Mouse (Mus musculus) liver, adult 2 months (tissue): ENCODE data around the gene Tdrd9.

Experiments
- CTCF ChIP-seq: fragments of 200-500 bp; IDR thresholded peaks from 2 replicates; pipeline ENCODE4 v1.5.1; 2011; ENCODE audit warnings: low read depth, low read length, control low read depth
- POLR2A ChIP-seq: fragments of 200-500 bp; IDR thresholded peaks from 2 replicates; pipeline ENCODE4 v1.6.1; 2011; ENCODE audit warnings: low read length, control low read depth; ENCODE audit not compliant: insufficient read depth; ENCODE audit errors: extremely low read depth

DNA sequence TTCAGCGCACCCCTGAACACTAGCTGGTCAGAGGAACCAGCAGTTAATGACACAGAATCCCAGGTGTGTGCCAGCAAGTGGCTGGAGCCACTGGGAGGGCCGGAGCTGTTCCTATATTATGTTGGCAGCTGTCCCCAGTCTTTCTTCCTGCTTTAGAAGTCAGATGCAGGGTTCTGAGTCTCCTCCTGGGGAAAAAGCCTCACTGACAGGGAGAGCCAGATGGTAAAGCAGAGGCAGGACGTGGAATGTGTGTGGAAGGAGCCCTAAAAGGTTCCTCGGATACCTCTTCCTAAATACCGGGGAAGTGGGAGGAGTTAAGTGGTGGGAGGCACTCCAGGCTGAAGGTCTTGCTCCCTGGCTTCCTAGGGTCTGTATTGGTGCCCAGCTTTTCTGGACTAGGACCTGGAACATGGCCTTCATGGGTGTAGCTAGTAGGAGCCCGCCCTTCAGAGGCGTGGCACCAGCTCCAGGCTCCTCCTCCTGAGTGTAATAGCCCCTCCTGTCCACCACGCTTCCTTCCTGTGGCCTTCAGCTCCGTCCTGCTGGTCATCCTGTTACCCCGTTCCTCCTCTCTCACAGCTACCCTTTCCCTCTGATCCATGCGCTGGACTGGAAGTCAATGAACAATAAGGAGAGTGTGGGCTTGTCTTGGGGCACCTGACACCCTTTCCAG, 38.2 kb upstream of the Tdrd9 start:
- TF ChIP-seq CTCF (peak; percentile 32; the same call in 1 of the 2 replicates), POLR2A (peak; percentile 65; the same call in 1 of the 2 replicates)
